Mouse (Mus musculus) olfactory bulb, adult 2 months (tissue): ENCODE measurements around the gene Btbd35f6. TPM values are rescaled to one million over a fixed set of nuclear protein-coding genes. Genes with fewer than 3 reads are reported as not detected.
"Not testable (repeated sequence)": the region's sequence is repeated elsewhere in the genome, so short reads cannot be mapped to it uniquely, and the experiment has no call there.

Source experiments
- H3K27ac ChIP-seq: fragments of 200-500 bp; 2 replicates; pipeline ENCODE4 v1.5.1; 2012; ENCODE audit warnings: low read depth, low read length; ENCODE audit not compliant: insufficient read depth
- H3K4me1 ChIP-seq: fragments of 200-500 bp; 2 replicates; pipeline ENCODE4 v1.6.1; 2012; ENCODE audit warnings: low read length; ENCODE audit not compliant: control insufficient read depth, insufficient read depth
- H3K4me3 ChIP-seq: fragments of 200-500 bp; 2 replicates; pipeline ENCODE4 v1.5.1; 2012; ENCODE audit warnings: mild to moderate bottlenecking, low read depth, low read length, moderate library complexity; ENCODE audit not compliant: insufficient read depth
- WGBS: fragments of 180-500 bp; shearing (Covaris S2); methylation state at CpG from one replicate; pipeline ENCODE4 v1.1.7; 2018; 5-methylcytosine and 5-hydroxymethylcytosine counted together
- polyA plus RNA-seq: library from polyadenylated mRNA; stranded (reverse); fragments of >200 nt; gene quantifications from 2 replicates; pipeline ENCODE4 v1.2.4, GENCODE M21; 2012; ENCODE audit warnings: low replicate concordance; ENCODE audit not compliant: missing spikeins, insufficient read depth, insufficient read length

The Btbd35f6 gene
- polyA plus RNA-seq = not detected in 2 replicates

- H3K4me3 ChIP-seq, H3K4me1 ChIP-seq, H3K27ac ChIP-seq: not testable (repeated sequence)
- WGBS = 61% methylated on average over 2 of the region's 4 CpGs
Measured at GRCm38 (mm10) chrX:33956440-33956839, at the start of gene Btbd35f6. Gene Btbd35f6 (minus strand): TSS chrX:33956540.

- H3K27ac ChIP-seq, H3K4me1 ChIP-seq, H3K4me3 ChIP-seq: not testable (repeated sequence)
Measured at GRCm38 (mm10) chrX:33986716-33987115, 30.4 kb upstream of the Btbd35f6 start, which contains the start of gene Gm21870. Gene Gm21870 (minus strand): TSS chrX:33986816.

GRCm38 (mm10) chrX:33930216-33930615 lies 26.1 kb downstream of the Btbd35f6 start:
- H3K27ac ChIP-seq, H3K4me1 ChIP-seq, H3K4me3 ChIP-seq: not testable (repeated sequence)
- WGBS = no CpG with 5 or more reads among the region's 1 CpGs

- not testable (repeated sequence) for H3K4me3 ChIP-seq, H3K4me1 ChIP-seq, H3K27ac ChIP-seq
- WGBS = 86% methylated on average over 4 of the region's 4 CpGs
Measured at GRCm38 (mm10) chrX:33928225-33928624, 28.1 kb downstream of the Btbd35f6 start.

GRCm38 (mm10) chrX:33926344-33926743 lies 30.0 kb downstream of the Btbd35f6 start:
- no CpG with 5 or more reads among the region's 1 CpGs for WGBS
- H3K4me3 ChIP-seq, H3K4me1 ChIP-seq, H3K27ac ChIP-seq: not testable (repeated sequence)

- H3K27ac ChIP-seq = not testable (repeated sequence)
- WGBS = 84% methylated on average over 2 of the region's 2 CpGs
Measured at GRCm38 (mm10) chrX:33925420-33925819, 30.9 kb downstream of the Btbd35f6 start.

More at GRCm38 (mm10) chrX:33925420-33925819, 30.9 kb downstream of the Btbd35f6 start:
- not testable (repeated sequence) for H3K4me3 ChIP-seq, H3K4me1 ChIP-seq

Other genes starting within 250 kb of the Btbd35f6 start
- not detected in 2 replicates for gene Gm21870, start 30.3 kb upstream of the Btbd35f6 start, polyA plus RNA-seq
- not detected in 2 replicates for gene Btbd35f9, start 205.0 kb upstream of the Btbd35f6 start, polyA plus RNA-seq